Mouse (Mus musculus) CD4-positive naive resting alpha-beta T cell, adult 57 days (primary cell): ENCODE results near the gene Hist1h2bp. TPM values are rescaled to one million over a fixed set of nuclear protein-coding genes. Genes with fewer than 3 reads are reported as not detected.

Source experiments
- total RNA-seq: library from RNA; stranded (reverse); gene quantifications from one replicate; pipeline ENCODE4 v1.2.4, GENCODE M21; 2023

The Hist1h2bp gene
- 22.1 TPM for total RNA-seq

GRCm38 (mm10) chr13:21786899-21787629 lies at the start of gene Hist1h2bp, which contains the start of gene Hist1h2an:
Gene Hist1h2bp (plus strand): TSS chr13:21787461.
Gene Hist1h2an (minus strand): TSS chr13:21787218.

DNA sequence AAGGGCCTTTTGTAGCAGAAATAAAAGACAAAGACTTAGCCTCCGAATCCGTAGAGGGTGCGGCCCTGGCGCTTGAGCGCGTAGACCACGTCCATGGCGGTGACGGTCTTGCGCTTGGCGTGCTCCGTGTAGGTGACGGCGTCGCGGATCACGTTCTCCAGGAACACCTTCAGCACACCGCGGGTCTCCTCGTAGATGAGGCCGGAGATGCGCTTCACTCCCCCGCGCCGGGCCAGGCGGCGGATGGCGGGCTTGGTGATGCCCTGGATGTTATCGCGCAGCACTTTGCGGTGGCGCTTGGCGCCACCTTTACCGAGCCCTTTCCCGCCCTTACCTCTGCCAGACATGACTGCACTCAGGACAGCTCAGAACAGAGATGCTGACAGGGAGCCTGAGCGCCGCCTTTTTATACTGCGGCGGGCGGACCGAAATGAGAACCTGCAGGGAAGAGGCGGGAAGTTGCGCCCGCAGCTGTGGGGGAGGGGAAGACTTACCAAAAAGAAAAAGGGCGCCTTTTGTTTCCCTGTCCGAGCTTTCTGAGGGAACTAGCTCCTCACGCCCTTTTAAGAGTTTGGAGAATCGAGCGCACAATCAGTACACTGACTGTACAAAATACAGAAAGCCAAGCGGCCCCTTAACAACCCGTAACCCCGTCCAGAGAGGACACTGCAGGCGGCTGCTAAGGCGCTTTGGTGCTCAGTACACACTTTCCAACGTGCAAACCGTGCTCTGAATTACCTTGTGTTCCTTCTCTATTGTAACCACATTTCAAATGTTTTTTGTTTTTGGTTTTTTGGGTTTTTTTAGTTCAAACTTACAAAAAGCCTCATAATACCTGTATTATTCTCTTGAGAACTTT lies 36.9 kb upstream of the Hist1h2bp start, which contains the start of gene Hist1h4k:
TSS of gene Hist1h4k (minus strand) at position 347 of the 859 bp plus-strand sequence.

GRCm38 (mm10) chr13:21753524-21754285 lies 33.6 kb upstream of the Hist1h2bp start, which contains the start of the genes Hist1h2ak and Hist1h2bn:
Gene Hist1h2ak (minus strand): TSS chr13:21753827.
Gene Hist1h2bn (plus strand): TSS chr13:21754123.

DNA sequence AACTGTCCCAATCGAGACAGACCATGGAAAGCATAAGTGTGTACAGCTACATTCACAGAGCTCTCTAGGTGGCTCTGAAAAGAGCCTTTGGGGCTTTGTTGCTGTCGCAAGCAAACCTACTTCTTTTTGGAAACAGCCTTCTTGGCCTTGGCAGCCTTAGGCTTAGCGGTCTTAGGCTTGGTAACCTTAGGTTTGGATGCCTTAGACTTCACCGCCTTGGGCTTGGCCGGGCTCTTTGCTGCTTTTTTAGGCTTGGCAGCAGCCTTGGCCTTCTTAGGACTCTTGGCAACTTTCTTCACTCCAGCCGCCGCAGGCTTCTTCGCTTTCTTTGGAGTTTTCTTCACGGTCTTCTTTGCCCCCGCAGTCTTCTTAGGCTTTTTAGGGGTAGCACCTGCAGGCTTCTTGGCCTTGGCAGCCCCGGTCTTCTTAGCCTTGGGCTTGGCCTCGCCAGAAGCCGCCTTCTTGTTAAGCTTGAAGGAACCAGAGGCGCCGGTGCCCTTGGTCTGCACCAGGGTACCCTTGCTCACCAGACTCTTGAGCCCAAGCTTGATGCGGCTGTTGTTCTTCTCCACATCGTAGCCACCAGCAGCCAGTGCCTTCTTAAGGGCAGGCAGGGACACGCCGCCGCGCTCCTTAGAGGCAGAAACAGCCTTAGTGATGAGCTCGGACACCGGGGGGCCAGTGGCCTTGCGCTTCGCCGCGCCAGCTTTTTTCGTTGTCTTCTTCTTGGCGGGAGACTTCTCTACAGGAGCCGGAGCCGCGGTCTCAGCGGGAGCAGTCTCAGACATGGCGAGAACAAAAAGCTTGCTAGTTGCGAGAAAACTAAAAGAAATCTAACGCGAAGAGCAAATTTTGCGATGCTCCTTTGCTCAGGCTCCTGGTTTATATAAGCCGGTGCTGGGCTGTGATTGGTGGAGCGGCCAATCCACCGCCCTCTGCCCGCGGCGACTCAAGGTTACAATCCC lies 7.2 kb upstream of the Hist1h2bp start, which contains the start of gene Hist1h1b:
TSS of gene Hist1h1b (minus strand) at position 859 of the 965 bp plus-strand sequence.

GRCm38 (mm10) chr13:21783255-21783617 lies 4.0 kb upstream of the Hist1h2bp start, which contains the start of gene Hist1h3i:
Gene Hist1h3i (minus strand): TSS chr13:21783370.

DNA sequence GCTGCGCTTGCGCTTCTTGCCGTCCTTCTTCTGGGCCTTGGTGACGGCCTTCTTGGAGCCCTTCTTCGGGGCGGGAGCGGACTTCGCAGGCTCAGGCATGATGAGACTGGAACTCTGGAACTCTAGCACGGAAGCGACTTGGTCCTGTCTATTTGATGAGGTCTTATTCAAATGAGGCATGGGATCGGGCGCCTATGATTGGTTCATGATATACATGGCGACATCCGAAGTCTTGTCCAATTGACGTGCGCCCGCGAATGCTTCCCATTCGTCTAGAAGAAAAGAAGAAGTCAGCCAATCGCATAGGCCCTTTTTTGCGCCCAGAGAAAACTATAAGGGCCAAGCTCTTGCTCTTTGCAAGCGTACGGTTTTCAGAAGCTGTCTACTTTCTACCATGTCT lies 22.8 kb downstream of the Hist1h2bp start, which contains the start of the genes Hist1h2bq and Hist1h2ao:
TSS of gene Hist1h2bq (minus strand) at position 125 of the 400 bp plus-strand sequence.
TSS of gene Hist1h2ao (plus strand) at position 393 of the 400 bp plus-strand sequence.

GRCm38 (mm10) chr13:21811539-21811938 lies 24.3 kb downstream of the Hist1h2bp start, which contains the start of gene Hist1h4m:
Gene Hist1h4m (plus strand): TSS chr13:21811746.

GRCm38 (mm10) chr13:21831418-21832394 lies 44.4 kb downstream of the Hist1h2bp start, which contains the start of gene Hist1h4n:
Gene Hist1h4n (minus strand): TSS chr13:21832196.

GRCm38 (mm10) chr13:21833461-21833860 lies 46.2 kb downstream of the Hist1h2bp start, which contains the start of the genes Hist1h2ap and Hist1h2br:
Gene Hist1h2ap (minus strand): TSS chr13:21833507.
Gene Hist1h2br (plus strand): TSS chr13:21833743.

Other genes with a start within 250 kb of the Hist1h2bp start
- gene Olfr1366, start 244.7 kb upstream of the Hist1h2bp start, total RNA-seq: not detected
- not detected for gene Olfr1535, start 227.6 kb upstream of the Hist1h2bp start, total RNA-seq
- gene Olfr1364, start 205.7 kb upstream of the Hist1h2bp start, total RNA-seq: not detected
- gene Olfr1362, start 173.4 kb upstream of the Hist1h2bp start, total RNA-seq: not detected
- gene Olfr11, start 144.9 kb upstream of the Hist1h2bp start, total RNA-seq: not detected
- not detected for gene Olfr1361, start 124.1 kb upstream of the Hist1h2bp start, total RNA-seq
- not detected for gene Olfr1360, start 110.1 kb upstream of the Hist1h2bp start, total RNA-seq
- not detected for gene Olfr1359, start 89.3 kb upstream of the Hist1h2bp start, total RNA-seq
- gene Hist1h2bl, start 71.3 kb upstream of the Hist1h2bp start, total RNA-seq: 28.4 TPM
- gene Hist1h2ai, start 71.0 kb upstream of the Hist1h2bp start, total RNA-seq: 48.8 TPM
- 99.8 TPM for gene Hist1h3h, start 69.8 kb upstream of the Hist1h2bp start, total RNA-seq
- 6.3 TPM for gene Hist1h2bm, start 65.4 kb upstream of the Hist1h2bp start, total RNA-seq
- gene Hist1h4j, start 52.4 kb upstream of the Hist1h2bp start, total RNA-seq: 11.9 TPM
- gene Hist1h4k, start 37.0 kb upstream of the Hist1h2bp start, total RNA-seq: 339 TPM
- gene Hist1h2ak, start 33.6 kb upstream of the Hist1h2bp start, total RNA-seq: 38.7 TPM
- gene Hist1h2bn, start 33.3 kb upstream of the Hist1h2bp start, total RNA-seq: 75.5 TPM
- 9.5 TPM for gene Hist1h1b, start 6.8 kb upstream of the Hist1h2bp start, total RNA-seq
- gene Hist1h3i, start 4.1 kb upstream of the Hist1h2bp start, total RNA-seq: 110 TPM
- 5.2 TPM for gene Hist1h2an, start 243 bp upstream of the Hist1h2bp start, total RNA-seq
- 49.3 TPM for gene Hist1h2bq, start 22.7 kb downstream of the Hist1h2bp start, total RNA-seq
- gene Hist1h2ao, start 23.0 kb downstream of the Hist1h2bp start, total RNA-seq: 110 TPM
- 248 TPM for gene Hist1h4m, start 24.3 kb downstream of the Hist1h2bp start, total RNA-seq
- 35.4 TPM for gene Hist1h4n, start 44.7 kb downstream of the Hist1h2bp start, total RNA-seq
- gene Hist1h2ap, start 46.0 kb downstream of the Hist1h2bp start, total RNA-seq: 30.3 TPM
- gene Hist1h2br, start 46.3 kb downstream of the Hist1h2bp start, total RNA-seq: 48.4 TPM
- 0.71 TPM for gene Zfp184, start 157.6 kb downstream of the Hist1h2bp start, total RNA-seq
- gene Pom121l2, start 193.7 kb downstream of the Hist1h2bp start, total RNA-seq: not detected
- 0.65 TPM for gene Prss16, start 222.3 kb downstream of the Hist1h2bp start, total RNA-seq
- gene Hist1h2ah, start 248.1 kb downstream of the Hist1h2bp start, total RNA-seq: 25.1 TPM
- gene Hist1h2bk, start 248.4 kb downstream of the Hist1h2bp start, total RNA-seq: 16.7 TPM